Mouse (Mus musculus) intestine, embryonic 15.5 days (tissue): ENCODE measurements around the gene Cd83. TPM values are rescaled to one million over a fixed set of nuclear protein-coding genes. Genes with fewer than 3 reads are reported as not detected.
A peak's percentile ranks its signal among the peaks of the same experiment; 100 is the strongest.

Experiments
- ATAC-seq: fragments of 200-750 bp; cut with Nextera tagmentation; 2 replicates; pipeline ENCODE4 v1.8.0; 2017; ENCODE audit warnings: moderate TSS enrichment, moderate library complexity
- H3K27ac ChIP-seq: fragments of 300-500 bp; sonication (generic); 2 replicates; pipeline ENCODE4 v1.5.1; 2015; ENCODE audit warnings: mild to moderate bottlenecking, inconsistent platforms
- H3K27me3 ChIP-seq: fragments of 300-500 bp; sonication (generic); replicated peaks from 2 replicates; pipeline ENCODE4 v1.6.1; 2015; ENCODE audit warnings: inconsistent platforms
- H3K36me3 ChIP-seq: fragments of 300-500 bp; sonication (generic); 2 replicates; pipeline ENCODE4 v1.6.1; 2015; ENCODE audit warnings: inconsistent platforms
- H3K4me1 ChIP-seq: fragments of 300-500 bp; sonication (generic); replicated peaks from 2 replicates; pipeline ENCODE4 v1.6.1; 2015; ENCODE audit warnings: inconsistent platforms
- H3K4me2 ChIP-seq: fragments of 300-500 bp; sonication (generic); replicated peaks from 2 replicates; pipeline ENCODE4 v1.6.1; 2015; ENCODE audit warnings: mild to moderate bottlenecking, inconsistent platforms
- H3K4me3 ChIP-seq: fragments of 300-500 bp; sonication (generic); replicated peaks from 2 replicates; pipeline ENCODE4 v1.5.1; 2015; ENCODE audit warnings: inconsistent platforms
- H3K9ac ChIP-seq: fragments of 300-500 bp; sonication (generic); 2 replicates; pipeline ENCODE4 v1.6.1; 2015; ENCODE audit warnings: inconsistent platforms
- H3K9me3 ChIP-seq: fragments of 300-500 bp; sonication (generic); 2 replicates; pipeline ENCODE4 v1.6.1; 2016; ENCODE audit warnings: inconsistent platforms
- WGBS: fragments of 180-500 bp; shearing (Covaris S2); methylation state at CpG from one replicate; pipeline ENCODE4 v1.1.7; 2015; 5-methylcytosine and 5-hydroxymethylcytosine counted together
- polyA plus RNA-seq: library from polyadenylated mRNA; unstranded; fragments of >200 nt; fragmentation: Nextera tagmentation; extraction: Ambion mirVana; gene quantifications from 2 replicates; pipeline ENCODE4 v1.2.1, GENCODE M21; 2015

Gene Cd83
- polyA plus RNA-seq, 1 experiment from 2014 or later = 9.1 TPM

- Histone ChIP-seq H3K27me3 (no peaks in the 10 kb centered on the region; the same call in 1 of the 2 replicates), H3K4me2 (no peak overlapping the region), H3K9ac (no peak overlapping the region), H3K4me1 (0 out of 2 replicates have a peak, but pooled peaks cover 6% of the 10 kb centered on the region), H3K36me3 (no peaks in the 10 kb centered on the region), H3K9me3 (no peaks in the 10 kb centered on the region), H3K4me3 (no peak overlapping the region), H3K27ac (no peak overlapping the region)
- no peak for ATAC-seq
- 36% methylated on average over 6 of the region's 6 CpGs for WGBS
These were observed 6.4 kb upstream of the Cd83 start for GRCm38 (mm10) chr13:43778021-43778649.

- H3K4me1 ChIP-seq = 0 out of 2 replicates have a peak, but pooled peaks cover 6% of the 10 kb centered on the region
- ATAC-seq = no peak
- H3K27ac ChIP-seq = no peak overlapping the region
- 80% methylated on average over 4 of the region's 4 CpGs for WGBS
- no peak overlapping the region for H3K4me2 ChIP-seq
- H3K9ac ChIP-seq = no peak overlapping the region
- no peaks in the 10 kb centered on the region; the same call in 1 of the 2 replicates for H3K27me3 ChIP-seq
- no peaks in the 10 kb centered on the region for H3K9me3 ChIP-seq
- no peaks in the 10 kb centered on the region for H3K36me3 ChIP-seq
- H3K4me3 ChIP-seq = no peak overlapping the region
These were observed 5.6 kb upstream of the Cd83 start for GRCm38 (mm10) chr13:43778971-43779370.

- H3K9me3 ChIP-seq = no peaks in the 10 kb centered on the region
- no peak for ATAC-seq
- 78% methylated on average over 8 of the region's 8 CpGs for WGBS
These were observed 4.5 kb upstream of the Cd83 start for GRCm38 (mm10) chr13:43780071-43780470.

GRCm38 (mm10) chr13:43785712-43786072 lies 1.1 kb downstream of the Cd83 start:
- WGBS = 54% methylated on average over 8 of the region's 8 CpGs
- H3K9me3 ChIP-seq = no peaks in the 10 kb centered on the region
- peak overlapping the region; percentile 51 for H3K4me3 ChIP-seq
- no peak for ATAC-seq
- H3K27me3 ChIP-seq = no peaks in the 10 kb centered on the region; the same call in 1 of the 2 replicates
- peak overlapping the region; percentile 96 for H3K4me2 ChIP-seq
- no peaks in the 10 kb centered on the region for H3K36me3 ChIP-seq
- H3K9ac ChIP-seq = no peak overlapping the region; the same call in 1 of the 2 replicates
- peaks cover 15% of the 10 kb centered on the region for H3K4me1 ChIP-seq
- H3K27ac ChIP-seq = no peak overlapping the region; the same call in 1 of the 2 replicates

More at GRCm38 (mm10) chr13:43780071-43780470, 4.5 kb upstream of the Cd83 start:
- Histone ChIP-seq H3K9ac (no peak overlapping the region), H3K4me1 (peaks cover 7% of the 10 kb centered on the region; the same call in 1 of the 2 replicates), H3K36me3 (no peaks in the 10 kb centered on the region), H3K27me3 (no peaks in the 10 kb centered on the region; the same call in 1 of the 2 replicates), H3K4me2 (no peak overlapping the region), H3K27ac (no peak overlapping the region), H3K4me3 (no peak overlapping the region)

GRCm38 (mm10) chr13:43786171-43786795 lies 1.7 kb downstream of the Cd83 start:
- Histone ChIP-seq H3K4me3 (peak overlapping the region; percentile 51; the same call in 1 of the 2 replicates), H3K36me3 (no peaks in the 10 kb centered on the region), H3K9me3 (no peaks in the 10 kb centered on the region), H3K4me1 (peaks cover 15% of the 10 kb centered on the region), H3K4me2 (peak overlapping the region; percentile 96), H3K27ac (no peak overlapping the region; the same call in 1 of the 2 replicates), H3K9ac (no peak overlapping the region), H3K27me3 (no peaks in the 10 kb centered on the region; the same call in 1 of the 2 replicates)
- WGBS = 26% methylated on average over 12 of the region's 12 CpGs
- ATAC-seq = peak; percentile 70

- no peak overlapping the region for H3K27ac ChIP-seq
- no peak overlapping the region for H3K9ac ChIP-seq
- 42% methylated on average over 2 of the region's 2 CpGs for WGBS
- H3K36me3 ChIP-seq = no peaks in the 10 kb centered on the region
- peaks cover 15% of the 10 kb centered on the region for H3K4me1 ChIP-seq
- no peaks in the 10 kb centered on the region; the same call in 1 of the 2 replicates for H3K27me3 ChIP-seq
- no peak for ATAC-seq
- H3K4me2 ChIP-seq = no peak overlapping the region
- no peaks in the 10 kb centered on the region for H3K9me3 ChIP-seq
- H3K4me3 ChIP-seq = no peak overlapping the region
These were observed 2.7 kb downstream of the Cd83 start for GRCm38 (mm10) chr13:43787262-43787661.

- no peaks in the 10 kb centered on the region for H3K36me3 ChIP-seq
- H3K27me3 ChIP-seq = no peaks in the 10 kb centered on the region; the same call in 1 of the 2 replicates
- peaks cover 15% of the 10 kb centered on the region for H3K4me1 ChIP-seq
- no peak overlapping the region for H3K4me3 ChIP-seq
- no peak overlapping the region for H3K4me2 ChIP-seq
- no peaks in the 10 kb centered on the region for H3K9me3 ChIP-seq
- WGBS = 63% methylated on average over 8 of the region's 8 CpGs
- no peak overlapping the region for H3K9ac ChIP-seq
- H3K27ac ChIP-seq = no peak overlapping the region
- ATAC-seq = no peak
These were observed 3.5 kb downstream of the Cd83 start for GRCm38 (mm10) chr13:43788071-43788470.

- Histone ChIP-seq H3K4me1 (peaks cover 15% of the 10 kb centered on the region), H3K27ac (no peak overlapping the region)
- WGBS = 78% methylated on average over 10 of the region's 10 CpGs
These were observed 4.5 kb downstream of the Cd83 start for GRCm38 (mm10) chr13:43788983-43789645.

GRCm38 (mm10) chr13:43790229-43791001 lies 5.8 kb downstream of the Cd83 start:
- Histone ChIP-seq H3K4me1 (peaks cover 10% of the 10 kb centered on the region), H3K9me3 (no peaks in the 10 kb centered on the region), H3K4me3 (no peak overlapping the region), H3K9ac (no peak overlapping the region), H3K27me3 (no peaks in the 10 kb centered on the region), H3K27ac (no peak overlapping the region), H3K36me3 (no peaks in the 10 kb centered on the region), H3K4me2 (no peak overlapping the region)
- no peak for ATAC-seq
- 87% methylated on average over 11 of the region's 11 CpGs for WGBS

More at GRCm38 (mm10) chr13:43788983-43789645, 4.5 kb downstream of the Cd83 start:
- Histone ChIP-seq H3K27me3 (no peaks in the 10 kb centered on the region), H3K4me2 (no peak overlapping the region), H3K9ac (no peak overlapping the region), H3K36me3 (no peaks in the 10 kb centered on the region), H3K9me3 (no peaks in the 10 kb centered on the region), H3K4me3 (no peak overlapping the region)
- ATAC-seq = no peak

GRCm38 (mm10) chr13:43795334-43795733 lies 10.8 kb downstream of the Cd83 start:
- peak; percentile 45; the same call in 1 of the 2 replicates for ATAC-seq
- Histone ChIP-seq H3K4me3 (no peak overlapping the region), H3K9ac (no peak overlapping the region), H3K9me3 (no peaks in the 10 kb centered on the region), H3K27ac (no peak overlapping the region), H3K4me1 (no peaks in the 10 kb centered on the region), H3K4me2 (no peak overlapping the region), H3K36me3 (no peaks in the 10 kb centered on the region), H3K27me3 (no peaks in the 10 kb centered on the region)
- WGBS = 35% methylated on average over 8 of the region's 8 CpGs

- H3K27ac ChIP-seq = no peak overlapping the region
- no peak for ATAC-seq
- 88% methylated on average over 4 of the region's 4 CpGs for WGBS
- no peaks in the 10 kb centered on the region for H3K27me3 ChIP-seq
- H3K4me2 ChIP-seq = no peak overlapping the region
- no peaks in the 10 kb centered on the region for H3K9me3 ChIP-seq
- H3K4me1 ChIP-seq = no peaks in the 10 kb centered on the region
- H3K4me3 ChIP-seq = no peak overlapping the region
- H3K9ac ChIP-seq = no peak overlapping the region
- H3K36me3 ChIP-seq = no peaks in the 10 kb centered on the region
These were observed 14.1 kb downstream of the Cd83 start for GRCm38 (mm10) chr13:43798655-43799054.

- H3K27ac ChIP-seq = no peak overlapping the region
- no peaks in the 10 kb centered on the region for H3K27me3 ChIP-seq
- H3K36me3 ChIP-seq = no peaks in the 10 kb centered on the region
- H3K9ac ChIP-seq = no peak overlapping the region
- no peaks in the 10 kb centered on the region for H3K4me1 ChIP-seq
- no peak overlapping the region for H3K4me2 ChIP-seq
- ATAC-seq = no peak
- no peaks in the 10 kb centered on the region for H3K9me3 ChIP-seq
- no peak overlapping the region for H3K4me3 ChIP-seq
These were observed 15.6 kb downstream of the Cd83 start for GRCm38 (mm10) chr13:43800136-43800535.
